Mouse (Mus musculus) gastrocnemius, postnatal 10 days (tissue): ENCODE data around the gene Spdya. TPM values are rescaled to one million over a fixed set of nuclear protein-coding genes. Genes with fewer than 3 reads are reported as not detected.
"Not testable (repeated sequence)": the region's sequence is repeated elsewhere in the genome, so short reads cannot be mapped to it uniquely, and the experiment has no call there.

Experiments used
- DNase-seq: peaks from one replicate; pipeline ENCODE4 v3.0.0; 2021; ENCODE audit warnings: mixed read lengths
- total RNA-seq, 2 experiments: library from RNA; stranded (reverse); gene quantifications; 2 replicates each; pipeline ENCODE4 v1.2.3; 2021

The Spdya gene
- total RNA-seq, 2 experiments from 2014 or later = 0.12 to 0.32 TPM

DNA sequence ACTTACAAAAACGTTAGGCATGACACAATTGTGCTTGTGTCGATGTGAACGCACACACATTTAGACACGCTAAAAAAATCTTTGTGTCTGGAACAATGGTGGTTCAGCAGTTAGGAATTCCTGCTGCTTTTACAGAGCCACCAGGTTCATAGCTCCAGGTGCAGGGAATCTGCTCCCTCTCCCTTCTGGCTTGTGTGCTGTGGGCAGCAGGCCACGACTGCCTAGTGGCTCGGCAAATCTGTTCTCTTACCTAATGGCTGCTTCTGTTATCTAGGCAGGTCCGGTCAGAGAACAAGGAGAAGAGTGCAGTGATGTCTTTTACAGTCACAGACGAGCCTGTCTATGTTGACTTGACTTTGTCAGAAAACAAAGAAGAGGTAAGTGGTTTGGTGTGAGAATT, 81.5 kb downstream of the Spdya start:
- no peak for DNase-seq

DNA sequence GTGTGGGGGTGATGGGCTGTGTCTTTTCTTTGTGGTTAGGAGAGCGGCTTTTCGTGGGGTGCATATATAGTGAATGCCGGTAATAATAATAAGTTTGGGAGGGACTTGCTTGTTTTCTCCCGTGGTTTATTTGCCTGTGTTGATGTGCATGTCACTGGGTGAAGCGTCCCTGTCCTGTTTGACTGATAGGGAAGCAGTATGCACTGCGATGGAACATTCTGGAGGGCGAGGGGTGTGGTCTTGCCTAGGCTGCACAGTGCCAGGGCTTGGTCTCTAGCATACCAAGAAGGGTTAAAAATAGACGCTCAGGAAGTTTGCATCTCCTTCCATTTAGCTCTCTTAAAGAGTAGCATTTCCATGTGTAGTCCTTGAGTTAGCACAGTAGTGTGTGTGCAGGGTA, 84.9 kb downstream of the Spdya start:
- DNase-seq = no peak

DNA sequence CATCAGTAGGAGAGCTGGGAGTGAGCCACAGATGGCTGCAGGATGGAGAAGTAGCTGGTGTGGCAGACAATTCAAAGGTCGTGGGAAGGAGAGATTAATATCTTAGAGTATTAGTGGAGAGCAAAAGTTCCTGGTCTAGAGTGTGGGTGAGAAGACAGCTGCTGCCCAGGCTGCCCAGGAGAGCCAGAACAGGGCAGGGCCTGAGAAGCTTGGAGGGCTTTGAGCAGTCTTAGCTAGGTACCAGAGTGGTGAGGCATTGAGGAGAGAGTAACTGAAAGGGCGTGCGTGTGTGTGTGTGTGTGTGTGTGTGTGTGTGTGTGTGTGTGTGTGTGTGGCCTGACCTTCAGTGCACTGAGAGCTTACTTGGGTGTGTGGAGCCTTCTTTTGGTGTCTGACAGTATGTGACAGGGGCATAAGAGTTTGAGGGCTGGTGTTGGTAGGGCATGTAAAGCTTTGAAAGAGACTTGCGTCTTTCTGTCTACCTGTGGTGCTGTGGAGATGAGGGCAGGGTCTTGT, 85.9 kb downstream of the Spdya start:
- no peak for DNase-seq

DNA sequence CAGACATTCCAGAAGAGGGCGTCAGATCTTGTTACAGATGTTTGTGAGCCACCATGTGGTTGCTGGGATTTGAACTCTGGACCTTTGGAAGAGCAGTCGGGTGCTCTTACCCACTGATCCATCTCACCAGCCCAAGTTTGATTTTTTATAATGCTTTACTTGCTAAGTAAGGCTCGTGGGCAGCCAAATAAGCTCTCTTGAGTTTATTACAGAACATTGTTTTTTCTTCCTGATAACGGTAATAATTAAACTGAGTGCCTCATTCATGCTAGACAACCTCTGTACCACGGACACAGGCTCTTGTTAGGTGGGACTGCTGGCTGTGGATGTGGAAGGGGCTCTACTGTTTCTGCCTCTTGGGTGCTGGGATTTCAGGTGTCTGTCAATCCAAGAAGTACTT, 87.2 kb downstream of the Spdya start:
- not testable (repeated sequence) for DNase-seq

Other genes starting within 250 kb of the Spdya start
- 10 to 100 TPM; 31.9 to 39.2 TPM for gene Emilin2, start 240.1 kb upstream of the Spdya start, total RNA-seq
- 1 to 10 TPM in 1 of 2 experiments, under 1 TPM in 1; 0.63 to 1.3 TPM for gene Gm4707, start 92.1 kb upstream of the Spdya start, total RNA-seq
- 10 to 100 TPM; 16.5 to 21.5 TPM for gene Smchd1, start 76.7 kb upstream of the Spdya start, total RNA-seq
- gene Ndc80, start 25.2 kb upstream of the Spdya start, total RNA-seq = 1 to 10 TPM; 5.2 to 5.7 TPM
- 10 to 100 TPM; 28.4 to 34.5 TPM for gene Wdr43, start 63.8 kb downstream of the Spdya start, total RNA-seq
- under 1 TPM; 0.38 to 0.49 TPM for gene Togaram2, start 121.2 kb downstream of the Spdya start, total RNA-seq
- gene Pcare, start 200.8 kb downstream of the Spdya start, total RNA-seq = under 1 TPM in 1 of 2 experiments, not detected in 1; 0.05 TPM
- 10 to 100 TPM; 33.1 to 34.3 TPM for gene Clip4, start 216.4 kb downstream of the Spdya start, total RNA-seq